Mouse (Mus musculus): ENCODE results near the gene Nr1i3. TPM values are rescaled to one million over a fixed set of nuclear protein-coding genes. Genes with fewer than 3 reads are reported as not detected.

Nr1i3 gene
- polyA plus RNA-seq, 1 experiment = 0.23 TPM

DNA sequence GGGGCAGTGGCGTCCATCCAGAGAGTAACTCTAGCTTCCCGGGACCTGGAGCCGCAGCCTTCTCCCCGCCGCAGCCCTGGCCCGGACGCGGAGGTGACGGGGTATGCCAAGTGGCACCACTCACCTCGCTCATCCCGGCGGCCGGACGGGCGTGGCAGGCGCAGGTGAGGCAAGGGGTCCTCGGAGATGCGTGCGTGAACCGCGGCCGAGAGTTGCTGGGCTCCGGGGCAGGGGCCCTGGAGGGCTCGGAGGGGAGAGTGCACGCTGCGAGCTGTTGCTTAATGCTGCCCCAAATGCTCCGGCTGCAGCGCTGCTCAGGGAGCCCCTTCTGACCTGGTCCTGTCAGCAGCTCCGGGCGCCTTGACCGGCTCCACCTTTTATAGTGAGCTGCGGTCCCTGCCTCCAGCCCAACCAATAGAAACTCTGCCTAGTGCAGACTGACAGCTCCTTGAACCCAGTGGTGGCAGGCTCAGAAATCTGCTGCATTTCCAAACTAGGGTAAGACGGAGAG lies 17.8 kb upstream of the Nr1i3 start, which contains the start of gene Pcp4l1:
TSS of gene Pcp4l1 (minus strand) at position 382 of the 511 bp plus-strand sequence.
- H3K27ac ChIP-seq (ENCODE audit: insufficient read depth, low read length) = no peak within 1 kb of the TSS
- DNase-seq = peak; percentile 57 to 69
- no peaks in the 10 kb centered on the region; the same call in 1 of the 2 replicates for H3K27me3 ChIP-seq (ENCODE audit: control insufficient read depth, insufficient read depth, low read length)
- TF ChIP-seq CTCF (IDR thresholded peaks at IDR 0.05; ENCODE audit: borderline replicate concordance, insufficient read depth, low read depth, low read length) = no peak
- no peak for TF ChIP-seq POLR2A (IDR thresholded peaks at IDR 0.05; ENCODE audit: borderline replicate concordance, insufficient read depth, low read length)
- no peaks in the 10 kb centered on the region; the same call in 1 of the 2 replicates for H3K4me1 ChIP-seq (ENCODE audit: control insufficient read depth, insufficient read depth, low read length)
- H3K4me3 ChIP-seq (replicated peaks; ENCODE audit: insufficient read depth, low read depth, low read length) = peak within 1 kb of the TSS; percentile 48
- under 1% methylated on average over 33 of the region's 33 CpGs for WGBS

DNA sequence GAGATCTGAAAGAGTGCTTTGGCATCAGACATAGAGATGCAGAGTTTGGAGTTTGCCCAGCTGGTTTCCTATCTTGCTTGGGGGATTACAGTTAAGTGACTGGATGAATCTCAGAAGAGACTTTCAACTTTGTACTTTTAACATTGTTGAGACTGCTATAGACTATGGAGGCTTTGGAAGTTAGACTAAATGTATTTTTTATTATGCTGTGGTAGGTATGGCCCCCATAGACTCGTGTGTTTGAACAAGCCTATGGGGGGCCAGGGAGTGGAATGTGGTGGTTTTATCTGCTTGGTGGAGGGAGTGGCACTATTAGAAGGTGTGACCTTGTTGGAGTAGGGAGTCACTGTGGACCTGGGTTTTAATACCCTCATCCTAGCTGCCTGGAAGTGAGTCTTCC lies 14.2 kb upstream of the Nr1i3 start:
- WGBS = 48% methylated on average over 1 of the region's 1 CpGs
- no peaks in the 10 kb centered on the region; the same call in 1 of the 2 replicates for H3K27me3 ChIP-seq (ENCODE audit: control insufficient read depth, insufficient read depth, low read length)
- DNase-seq = no peak
- no peaks in the 10 kb centered on the region for H3K4me1 ChIP-seq (ENCODE audit: control insufficient read depth, insufficient read depth, low read length)
- TF ChIP-seq CTCF (IDR thresholded peaks at IDR 0.05; ENCODE audit: borderline replicate concordance, insufficient read depth, low read depth, low read length) (no peak), POLR2A (IDR thresholded peaks at IDR 0.05; ENCODE audit: borderline replicate concordance, insufficient read depth, low read length) (no peak)
- H3K4me3 ChIP-seq (replicated peaks; ENCODE audit: insufficient read depth, low read depth, low read length) = no peak overlapping the region
- H3K27ac ChIP-seq (ENCODE audit: insufficient read depth, low read length) = no peak overlapping the region

DNA sequence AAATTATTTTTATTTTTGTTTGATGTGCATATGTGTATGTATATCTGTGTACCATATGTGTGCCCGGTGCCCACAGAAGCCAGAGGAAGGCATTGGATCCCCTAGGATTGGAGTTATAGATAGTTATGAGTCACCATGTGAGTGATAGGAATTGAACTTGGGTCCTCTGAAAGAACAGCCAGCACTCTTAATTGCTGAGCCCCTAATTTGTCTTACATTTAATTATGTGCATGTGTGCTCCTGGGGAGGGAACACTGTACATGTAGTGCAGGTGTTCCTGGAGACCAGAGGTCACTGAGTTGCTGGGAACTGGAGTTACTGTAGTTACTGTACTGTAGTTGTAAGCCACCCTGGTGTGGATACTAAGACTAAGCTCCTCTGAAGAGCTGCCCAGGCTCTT lies 13.0 kb upstream of the Nr1i3 start:
- DNase-seq = no peak
- Histone ChIP-seq H3K4me3 (replicated peaks; ENCODE audit: insufficient read depth, low read depth, low read length) (no peak overlapping the region), H3K27me3 (ENCODE audit: control insufficient read depth, insufficient read depth, low read length) (no peaks in the 10 kb centered on the region; the same call in 1 of the 2 replicates), H3K4me1 (ENCODE audit: control insufficient read depth, insufficient read depth, low read length) (no peaks in the 10 kb centered on the region), H3K27ac (ENCODE audit: insufficient read depth, low read length) (no peak overlapping the region)
- no peak for TF ChIP-seq CTCF (IDR thresholded peaks at IDR 0.05; ENCODE audit: borderline replicate concordance, insufficient read depth, low read depth, low read length)
- 94% methylated on average over 1 of the region's 1 CpGs for WGBS

DNA sequence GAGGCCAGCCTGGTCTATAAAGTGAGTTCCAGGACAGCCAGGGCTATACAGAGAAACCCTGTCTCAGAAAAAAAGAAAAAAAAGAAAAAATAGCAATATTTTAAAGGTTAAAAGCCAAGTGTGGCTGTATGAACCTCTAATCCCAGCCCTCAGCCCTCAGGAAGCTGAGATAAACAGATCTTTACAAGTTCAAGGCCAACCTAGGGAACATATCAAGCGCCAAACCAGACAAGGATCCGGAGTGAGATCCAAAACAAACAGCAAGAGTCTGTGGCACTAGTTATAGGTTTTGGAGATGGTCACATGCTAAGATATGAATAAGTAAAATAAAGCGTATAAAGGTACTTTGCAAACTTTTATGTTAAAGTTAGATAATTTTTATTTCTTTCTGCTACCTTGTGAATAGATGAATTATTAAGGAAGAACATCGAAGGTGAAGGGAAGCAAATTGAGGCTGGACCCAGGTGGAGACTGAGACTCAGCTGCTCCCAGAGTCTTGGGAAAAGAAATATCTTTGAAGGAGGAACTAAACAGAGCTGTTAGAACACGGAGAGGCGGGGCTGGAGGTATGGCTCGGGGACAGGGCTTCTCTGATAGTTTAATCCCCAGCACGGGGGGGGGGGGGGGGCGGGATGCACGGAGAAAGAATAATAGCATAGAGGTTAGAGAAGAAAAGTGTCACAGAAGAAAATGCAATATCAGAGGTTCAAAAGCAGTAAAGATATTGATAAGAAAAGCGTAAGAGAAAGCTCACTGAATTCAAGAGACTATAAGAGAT lies 10.1 kb upstream of the Nr1i3 start:
- no peak for DNase-seq
- WGBS = 55% methylated on average over 11 of the region's 11 CpGs
- H3K4me1 ChIP-seq (ENCODE audit: control insufficient read depth, insufficient read depth, low read length) = no peaks in the 10 kb centered on the region

DNA sequence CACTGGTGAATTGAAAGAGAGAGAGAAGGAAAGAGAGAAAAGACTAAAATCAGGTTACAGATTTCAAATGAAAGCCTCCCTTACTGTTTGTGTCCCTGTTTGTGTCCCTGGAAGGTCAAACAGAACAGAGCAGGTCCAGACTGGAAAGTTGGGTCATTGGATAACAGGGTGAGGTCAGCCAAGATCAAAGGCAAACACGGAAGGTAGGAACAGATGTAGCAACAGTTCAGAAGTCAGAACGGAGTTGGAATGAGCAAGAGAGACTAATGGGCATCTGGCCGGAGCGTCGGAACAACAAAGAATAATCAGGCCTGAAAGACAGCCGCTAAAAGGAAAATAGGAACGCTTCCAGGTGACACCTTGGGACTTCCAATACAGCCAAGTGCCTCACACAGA lies 9.5 kb upstream of the Nr1i3 start:
- 57% methylated on average over 7 of the region's 7 CpGs for whole genome bisulfite sequencing
- TF ChIP-seq POLR2A (IDR thresholded peaks at IDR 0.05; ENCODE audit: borderline replicate concordance, insufficient read depth, low read length) = no peak
- no peak for TF ChIP-seq CTCF (IDR thresholded peaks at IDR 0.05; ENCODE audit: borderline replicate concordance, insufficient read depth, low read depth, low read length)

More for the DNA sequence above, 10.1 kb upstream of the Nr1i3 start:
- TF ChIP-seq CTCF (IDR thresholded peaks at IDR 0.05; ENCODE audit: borderline replicate concordance, insufficient read depth, low read depth, low read length) (no peak), POLR2A (IDR thresholded peaks at IDR 0.05; ENCODE audit: borderline replicate concordance, insufficient read depth, low read length) (no peak)
- Histone ChIP-seq H3K27me3 (ENCODE audit: control insufficient read depth, insufficient read depth, low read length) (no peaks in the 10 kb centered on the region), H3K4me3 (replicated peaks; ENCODE audit: insufficient read depth, low read depth, low read length) (no peak overlapping the region), H3K27ac (ENCODE audit: insufficient read depth, low read length) (no peak overlapping the region)

DNA sequence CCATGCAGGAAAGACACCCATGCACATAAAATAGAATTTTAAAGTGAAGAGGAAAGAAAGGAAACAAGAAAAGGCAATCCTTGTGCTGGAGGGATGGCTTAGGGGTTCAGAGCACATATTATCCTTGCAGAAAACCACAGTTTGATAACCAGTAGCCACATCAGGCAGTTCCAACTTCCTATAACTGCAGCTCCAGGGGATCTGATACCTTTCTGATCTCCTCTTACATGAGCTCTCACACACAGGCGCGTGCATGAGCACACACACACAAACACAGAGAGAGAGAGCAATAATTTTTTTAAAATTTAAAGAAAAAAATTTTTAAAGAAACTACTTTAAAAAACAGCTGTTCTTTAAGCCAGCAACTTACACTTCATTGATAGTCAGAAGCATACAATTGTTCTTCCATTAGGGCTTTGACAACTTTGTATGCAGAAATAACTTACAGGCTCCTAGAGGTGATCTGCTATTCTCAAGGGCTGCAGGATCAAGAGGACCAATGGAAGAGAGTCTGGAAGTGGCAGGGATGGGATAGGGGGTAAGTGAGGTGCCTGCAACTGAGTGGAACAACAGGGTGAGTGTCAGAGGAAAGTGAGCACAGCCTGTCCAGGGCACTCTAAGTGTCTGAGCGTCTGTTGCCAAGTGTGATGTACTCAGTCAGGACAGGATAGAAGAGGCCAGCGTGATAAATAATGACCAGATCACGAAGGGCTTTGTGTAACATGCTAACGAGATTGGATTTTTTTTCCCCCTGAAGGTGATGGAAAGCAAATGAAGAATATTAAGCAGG lies 7.9 kb upstream of the Nr1i3 start:
- peaks cover 1% of the 10 kb centered on the region; the same call in 1 of the 2 replicates for H3K27me3 ChIP-seq (ENCODE audit: control insufficient read depth, insufficient read depth, low read length)
- H3K4me1 ChIP-seq (ENCODE audit: control insufficient read depth, insufficient read depth, low read length) = no peaks in the 10 kb centered on the region
- 74% methylated on average over 6 of the region's 6 CpGs for WGBS
- TF ChIP-seq CTCF (IDR thresholded peaks at IDR 0.05; ENCODE audit: borderline replicate concordance, insufficient read depth, low read depth, low read length) (no peak), POLR2A (IDR thresholded peaks at IDR 0.05; ENCODE audit: borderline replicate concordance, insufficient read depth, low read length) (no peak)
- DNase-seq = no peak
- H3K4me3 ChIP-seq (replicated peaks; ENCODE audit: insufficient read depth, low read depth, low read length) = no peak overlapping the region
- H3K27ac ChIP-seq (ENCODE audit: insufficient read depth, low read length) = no peak overlapping the region

More for the DNA sequence above, 9.5 kb upstream of the Nr1i3 start:
- Histone ChIP-seq H3K27me3 (ENCODE audit: control insufficient read depth, insufficient read depth, low read length) (no peaks in the 10 kb centered on the region), H3K4me3 (replicated peaks; ENCODE audit: insufficient read depth, low read depth, low read length) (no peak overlapping the region), H3K27ac (ENCODE audit: insufficient read depth, low read length) (no peak overlapping the region), H3K4me1 (ENCODE audit: control insufficient read depth, insufficient read depth, low read length) (no peaks in the 10 kb centered on the region)
- DNase-seq = no peak

DNA sequence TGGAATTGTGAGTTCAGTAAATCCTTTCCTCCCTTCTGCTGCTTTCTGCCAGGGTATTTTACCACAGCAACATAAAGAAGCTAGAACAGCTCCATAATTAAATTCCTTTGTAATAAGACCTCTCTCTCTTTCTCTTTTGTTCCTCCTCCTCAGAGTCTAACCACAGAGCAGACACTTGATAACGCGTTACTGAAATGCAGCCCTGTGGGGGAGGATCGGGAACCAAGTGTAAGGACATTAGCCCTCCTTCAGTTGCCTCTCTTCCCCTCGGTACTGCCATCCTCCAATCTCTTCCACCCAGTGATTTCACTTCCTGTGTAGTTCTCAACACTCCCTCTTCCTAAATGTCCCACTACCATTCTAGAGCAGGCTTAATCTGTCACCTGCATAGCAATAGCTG lies 4.4 kb upstream of the Nr1i3 start:
- Histone ChIP-seq H3K4me3 (replicated peaks; ENCODE audit: insufficient read depth, low read depth, low read length) (no peak overlapping the region), H3K4me1 (ENCODE audit: control insufficient read depth, insufficient read depth, low read length) (no peaks in the 10 kb centered on the region), H3K27me3 (ENCODE audit: control insufficient read depth, insufficient read depth, low read length) (peaks cover 1% of the 10 kb centered on the region; the same call in 1 of the 2 replicates), H3K27ac (ENCODE audit: insufficient read depth, low read length) (no peak overlapping the region)
- DNase-seq = no peak
- 11% methylated on average over 4 of the region's 4 CpGs for WGBS
- TF ChIP-seq POLR2A (IDR thresholded peaks at IDR 0.05; ENCODE audit: borderline replicate concordance, insufficient read depth, low read length) (no peak), CTCF (IDR thresholded peaks at IDR 0.05; ENCODE audit: borderline replicate concordance, insufficient read depth, low read depth, low read length) (no peak)

Measured in cerebellum, adult 2 months (tissue).